Mouse (Mus musculus) midbrain, embryonic 12.5 days (tissue): ENCODE measurements around the gene Cacna2d3. TPM values are rescaled to one million over a fixed set of nuclear protein-coding genes. Genes with fewer than 3 reads are reported as not detected.

Experiments used
- polyA plus RNA-seq: library from polyadenylated mRNA; unstranded; fragments of >200 nt; fragmentation: Nextera tagmentation; extraction: Ambion mirVana; gene quantifications from 2 replicates; pipeline ENCODE4 v1.2.1, GENCODE M21; 2016

Cacna2d3 gene
- polyA plus RNA-seq, 1 experiment from 2014 or later, result 23.1 TPM

Other genes with a start within 250 kb of the Cacna2d3 start
- 379 and 408 TPM in 2 replicates for gene Selenok, start 246.4 kb upstream of the Cacna2d3 start, polyA plus RNA-seq